Mouse (Mus musculus) megakaryocyte, adult 5-6 weeks (primary cell): ENCODE measurements around the gene Zfp697. TPM values are rescaled to one million over a fixed set of nuclear protein-coding genes. Genes with fewer than 3 reads are reported as not detected.
"Not testable (repeated sequence)": the region's sequence is repeated elsewhere in the genome, so short reads cannot be mapped to it uniquely, and the experiment has no call there.

Experiments
- ATAC-seq: 2 replicates; pipeline ENCODE4 v1.8.0; 2016; ENCODE audit warnings: mild to moderate bottlenecking, inconsistent platforms; ENCODE audit not compliant: poor library complexity, severe bottlenecking
- total RNA-seq, 2 experiments: library from RNA; stranded (forward) in 1 of 2; stranded (reverse) in 1 of 2; fragments of 153-499, 151-499 nt in 1 of 2; fragments of 221-1000, 200-1000 nt in 1 of 2; gene quantifications; 2 replicates each; pipeline versions ENCODE4 v1.2.3 to v1.2.4; 2015 to 2017

The Zfp697 gene
- total RNA-seq, 2 experiments from 2014 or later, result 0.47 TPM; not detected in 1

- peak; percentile 85 for ATAC-seq
Measured at GRCm38 (mm10) chr3:98417328-98417727, 35.1 kb downstream of the Zfp697 start.

- no peak for ATAC-seq
Measured at GRCm38 (mm10) chr3:98418991-98419785, 36.9 kb downstream of the Zfp697 start.

DNA sequence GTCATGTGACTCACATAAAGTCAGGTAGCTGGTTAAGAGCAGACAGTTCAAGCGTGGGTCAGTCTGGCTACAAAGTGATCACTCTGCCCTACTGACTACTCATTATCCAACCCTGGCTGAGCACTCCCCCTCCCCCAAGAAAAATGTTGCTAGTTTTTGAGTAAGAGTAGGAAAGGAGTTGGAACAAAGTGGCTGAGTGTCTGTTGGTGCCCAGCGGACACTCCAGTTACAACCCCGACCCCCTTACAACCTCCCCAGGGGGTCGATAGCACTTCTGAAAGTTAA is 37.5 kb downstream of the Zfp697 start:
- no peak for ATAC-seq

- ATAC-seq, result no peak
Measured at GRCm38 (mm10) chr3:98422926-98423325, 40.7 kb downstream of the Zfp697 start.

DNA sequence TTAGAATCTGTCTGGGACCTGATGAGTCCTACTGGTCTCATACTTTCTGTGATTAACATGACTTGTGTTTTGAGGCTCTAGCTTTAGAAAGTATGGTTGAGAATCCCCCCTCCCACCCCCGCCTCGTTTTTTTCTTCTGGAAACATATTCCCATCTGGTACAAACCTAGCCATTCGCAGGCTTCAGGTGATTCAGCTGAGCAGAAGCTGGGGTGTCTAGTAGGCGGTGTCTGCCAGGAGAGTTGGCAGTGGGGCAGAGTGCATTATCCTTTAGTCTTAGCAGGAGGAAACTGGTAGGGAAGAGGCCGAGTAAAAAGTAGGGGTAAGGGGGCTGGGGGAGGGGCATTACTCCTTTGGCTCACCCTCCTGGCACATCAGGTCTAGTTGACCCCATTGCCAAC is 44.5 kb downstream of the Zfp697 start:
- ATAC-seq, result no peak

GRCm38 (mm10) chr3:98427260-98427599 is 45.0 kb downstream of the Zfp697 start:
- ATAC-seq, result no peak

DNA sequence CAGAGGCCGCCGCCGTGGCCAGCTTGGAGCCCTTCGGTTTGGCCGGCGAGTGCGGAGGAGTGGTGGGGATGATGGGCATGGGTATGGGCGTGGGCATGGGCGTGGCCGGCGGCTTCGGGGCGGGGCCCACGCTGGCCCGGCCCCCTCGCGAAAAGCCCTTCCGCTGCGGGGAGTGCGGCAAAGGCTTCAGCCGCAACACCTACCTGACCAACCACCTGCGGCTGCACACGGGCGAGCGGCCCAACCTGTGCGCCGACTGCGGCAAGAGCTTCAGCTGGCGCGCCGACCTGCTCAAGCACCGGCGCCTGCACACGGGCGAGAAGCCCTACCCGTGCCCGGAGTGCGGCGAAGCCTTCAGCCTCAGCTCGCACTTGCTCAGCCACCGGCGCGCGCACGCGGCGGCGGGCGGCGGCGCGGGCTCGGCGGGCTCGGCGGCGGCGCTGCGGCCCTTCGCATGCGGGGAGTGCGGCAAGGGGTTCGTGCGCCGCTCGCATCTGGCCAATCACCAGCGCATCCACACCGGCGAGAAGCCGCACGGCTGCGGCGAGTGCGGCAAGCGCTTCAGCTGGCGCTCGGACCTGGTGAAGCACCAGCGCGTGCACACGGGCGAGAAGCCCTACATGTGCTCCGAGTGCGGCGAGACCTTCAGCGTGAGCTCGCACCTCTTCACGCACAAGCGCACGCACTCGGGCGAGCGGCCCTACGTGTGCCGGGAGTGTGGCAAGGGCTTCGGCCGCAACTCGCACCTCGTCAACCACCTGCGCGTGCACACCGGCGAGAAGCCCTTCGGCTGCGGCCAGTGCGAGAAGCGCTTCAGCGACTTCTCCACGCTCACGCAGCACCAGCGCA is 45.6 kb downstream of the Zfp697 start:
- ATAC-seq, result peak; percentile 88

GRCm38 (mm10) chr3:98428449-98428775 is 46.2 kb downstream of the Zfp697 start:
- ATAC-seq, result peak; percentile 26

DNA sequence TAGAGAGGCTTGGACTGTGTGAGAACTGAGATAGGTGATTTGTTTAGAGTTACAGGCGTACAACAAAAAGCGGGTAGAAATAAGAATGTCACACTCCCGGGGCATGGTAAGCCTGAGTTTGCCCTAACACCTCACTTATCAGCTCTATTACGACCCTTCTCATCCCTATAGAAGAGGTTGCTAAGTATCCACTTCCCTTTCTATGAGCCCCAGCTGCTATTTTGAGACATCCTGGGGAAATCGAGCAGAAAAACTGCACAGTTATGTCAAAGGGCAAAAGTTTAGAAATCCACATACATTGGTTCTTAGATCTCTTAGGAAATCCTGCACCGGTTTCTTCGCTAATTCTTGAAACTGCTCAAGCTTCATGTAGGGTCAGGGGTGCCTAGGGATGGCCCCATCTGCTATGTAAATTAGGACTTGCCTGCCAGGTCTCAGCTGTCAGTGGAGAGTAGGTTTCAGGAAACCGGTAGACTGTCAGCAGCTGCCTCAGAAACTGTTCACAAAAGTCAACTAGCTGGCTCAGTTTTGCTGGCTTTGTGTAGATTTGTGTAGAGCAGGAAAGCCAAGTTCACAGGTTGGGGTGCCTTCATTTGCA is 46.8 kb downstream of the Zfp697 start:
- ATAC-seq, result peak; percentile 24

GRCm38 (mm10) chr3:98434088-98434816 is 52.0 kb downstream of the Zfp697 start:
- ATAC-seq, result peak; percentile 35

GRCm38 (mm10) chr3:98435030-98435429 is 52.8 kb downstream of the Zfp697 start:
- no peak for ATAC-seq

DNA sequence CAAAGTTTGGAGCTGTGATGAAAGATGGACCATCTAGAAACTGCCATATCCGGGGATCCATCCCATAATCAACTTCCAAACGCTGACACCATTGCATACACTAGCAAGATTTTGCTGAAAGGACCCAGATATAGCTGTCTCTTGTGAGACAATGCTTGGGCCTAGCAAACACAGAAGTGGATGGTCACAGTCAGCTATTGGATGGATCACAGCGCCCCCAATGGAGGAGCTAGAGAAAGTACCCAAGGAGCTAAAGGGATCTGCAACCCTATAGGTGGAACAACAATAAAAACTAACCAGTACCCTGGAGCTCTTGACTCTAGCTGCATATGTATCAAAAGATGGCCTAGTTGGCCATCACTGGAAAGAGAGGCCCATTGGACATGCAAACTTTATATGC is 60.0 kb downstream of the Zfp697 start:
- not testable (repeated sequence) for ATAC-seq

DNA sequence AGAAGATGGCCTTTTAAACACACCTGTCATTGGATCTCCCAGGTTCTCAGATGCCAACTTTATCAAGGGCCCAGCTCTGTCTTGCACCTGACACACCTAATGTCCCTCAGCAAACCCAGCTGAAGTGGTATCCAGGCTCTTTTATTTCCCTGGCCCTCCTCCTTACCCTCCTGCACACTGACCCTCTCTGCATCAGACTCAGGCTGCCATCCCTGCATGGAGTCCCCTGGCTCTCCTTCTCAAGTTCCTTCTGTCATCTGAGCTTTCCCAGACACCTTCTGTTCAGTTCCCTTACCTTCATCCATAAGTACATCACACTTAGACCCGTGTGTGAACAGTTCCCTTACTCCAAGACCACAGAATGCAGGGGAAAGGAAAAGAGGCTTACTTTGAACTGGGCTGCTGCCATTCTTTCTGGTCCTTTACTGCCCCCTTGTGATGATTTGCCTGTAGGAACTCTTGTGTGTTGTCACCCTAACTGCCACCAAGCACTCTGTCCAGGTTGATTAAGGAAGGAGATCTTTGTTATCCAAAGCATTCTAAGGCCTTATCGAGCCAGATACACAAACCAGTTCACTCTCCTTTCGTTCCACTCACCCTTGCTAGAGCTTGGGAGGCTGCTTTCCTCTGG is 61.0 kb downstream of the Zfp697 start:
- peak; percentile 82 for ATAC-seq

DNA sequence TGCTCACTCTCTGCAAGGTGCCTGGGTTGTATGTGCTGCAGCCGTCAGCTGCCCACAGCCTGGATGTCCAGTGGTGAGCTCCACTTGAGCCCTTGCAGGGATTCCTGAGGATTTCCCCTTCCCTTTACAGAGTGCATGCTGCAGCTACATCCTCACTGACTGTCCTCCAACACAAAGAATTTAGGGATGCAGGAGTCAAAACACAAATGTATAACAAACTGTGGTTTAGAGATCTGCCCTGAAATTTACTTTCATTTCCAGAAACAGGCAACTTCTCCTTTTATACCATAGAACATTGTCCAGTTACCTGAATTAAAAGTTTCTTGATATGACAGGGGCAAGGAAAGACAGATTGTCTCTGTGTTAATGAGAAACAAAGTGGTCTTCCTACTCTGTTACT is 61.7 kb downstream of the Zfp697 start:
- not testable (repeated sequence) for ATAC-seq

GRCm38 (mm10) chr3:98453786-98454185 is 71.5 kb downstream of the Zfp697 start:
- ATAC-seq, result not testable (repeated sequence)

- not testable (repeated sequence) for ATAC-seq
Measured at GRCm38 (mm10) chr3:98457026-98457425, 74.8 kb downstream of the Zfp697 start, which contains the start of gene Gm4450. TSS of gene Gm4450 (minus strand) at chr3:98457126.

GRCm38 (mm10) chr3:98469323-98469722 is 87.1 kb downstream of the Zfp697 start:
- not testable (repeated sequence) for ATAC-seq

- not testable (repeated sequence) for ATAC-seq
Measured at GRCm38 (mm10) chr3:98471057-98471456, 88.8 kb downstream of the Zfp697 start.

DNA sequence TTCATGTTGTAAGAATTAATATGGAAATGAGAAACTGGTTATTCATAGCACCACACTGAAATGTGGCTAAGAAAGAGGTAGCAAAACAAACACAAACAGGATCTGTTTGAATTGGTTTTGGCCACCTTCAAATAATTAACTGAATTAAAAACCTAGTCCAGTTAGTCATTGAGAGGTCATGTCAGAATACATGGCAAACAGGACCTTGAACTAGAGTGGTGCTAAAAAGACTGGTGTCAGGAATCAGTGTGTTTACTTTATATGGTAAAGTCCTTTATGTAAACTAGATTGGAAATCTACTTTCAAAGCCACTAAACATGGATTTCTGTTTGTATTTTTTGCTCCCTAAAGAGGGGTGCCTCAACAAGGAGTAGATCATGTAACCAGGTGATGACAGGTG is 89.2 kb downstream of the Zfp697 start:
- ATAC-seq, result not testable (repeated sequence)

- not testable (repeated sequence) for ATAC-seq
Measured at GRCm38 (mm10) chr3:98494184-98494583, 111.9 kb downstream of the Zfp697 start.

DNA sequence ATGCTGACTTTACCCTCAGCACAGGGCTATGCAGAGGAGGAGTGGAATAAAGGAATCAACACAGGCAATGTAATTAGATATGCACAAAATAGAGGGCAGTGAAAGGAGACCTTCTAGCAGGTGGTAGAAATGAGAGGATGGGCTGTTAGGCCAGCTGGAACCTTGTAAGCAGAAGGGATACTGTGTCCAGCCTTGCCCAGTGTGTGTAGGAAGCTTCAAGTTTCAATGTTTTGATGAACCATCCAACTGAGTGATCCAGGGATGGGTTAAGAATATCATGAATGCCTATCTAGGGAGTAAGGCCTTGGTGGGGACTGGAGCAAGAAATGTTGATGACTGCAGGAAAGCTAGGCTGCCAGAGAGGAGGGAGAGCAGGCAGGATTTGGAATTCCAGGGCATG is 112.8 kb downstream of the Zfp697 start:
- not testable (repeated sequence) for ATAC-seq
